Mouse (Mus musculus): ENCODE data around the gene Shisa5.

Gene Shisa5

GRCm38 (mm10) chr9:109038086-109038895 is at the start of gene Shisa5:
Shisa5 (plus strand) TSS chr9:109038565.
- peak; percentile 17 to 53 for DNase-seq (ENCODE audit: low read depth in 2 of 2, low spot score in 2 of 2)

GRCm38 (mm10) chr9:108989802-108990461 is 48.4 kb upstream of the Shisa5 start:
- DNase-seq (ENCODE audit: low read depth in 2 of 2, low spot score in 2 of 2), result no peak

GRCm38 (mm10) chr9:108990462-108990820 is 47.9 kb upstream of the Shisa5 start:
- DNase-seq (ENCODE audit: low read depth in 2 of 2, low spot score in 2 of 2), result no peak

- DNase-seq (ENCODE audit: low read depth in 2 of 2, low spot score in 2 of 2), result peak; percentile 93 to 95
These were observed 46.8 kb upstream of the Shisa5 start, which contains the start of gene Pfkfb4 for GRCm38 (mm10) chr9:108991428-108992084. Pfkfb4 (plus strand) TSS chr9:108991778.

GRCm38 (mm10) chr9:108992085-108992469 is 46.3 kb upstream of the Shisa5 start:
- DNase-seq (ENCODE audit: low read depth in 2 of 2, low spot score in 2 of 2), result no peak

GRCm38 (mm10) chr9:108992620-108993361 is 45.6 kb upstream of the Shisa5 start:
- DNase-seq (ENCODE audit: low read depth in 2 of 2, low spot score in 2 of 2), result no peak

GRCm38 (mm10) chr9:108996411-108996810 is 42.0 kb upstream of the Shisa5 start:
- no peak for DNase-seq (ENCODE audit: low read depth in 2 of 2, low spot score in 2 of 2)

GRCm38 (mm10) chr9:108998287-108999166 is 39.8 kb upstream of the Shisa5 start:
- no peak for DNase-seq (ENCODE audit: low read depth in 2 of 2, low spot score in 2 of 2)

- DNase-seq (ENCODE audit: low read depth in 2 of 2, low spot score in 2 of 2), result no peak
These were observed 39.2 kb upstream of the Shisa5 start for GRCm38 (mm10) chr9:108999167-108999526.

- peak; percentile 47 to 63 for DNase-seq (ENCODE audit: low read depth in 2 of 2, low spot score in 2 of 2)
These were observed 37.6 kb upstream of the Shisa5 start for GRCm38 (mm10) chr9:109000726-109001125.

- peak; percentile 58 to 70 for DNase-seq (ENCODE audit: low read depth in 2 of 2, low spot score in 2 of 2)
These were observed 35.2 kb upstream of the Shisa5 start for GRCm38 (mm10) chr9:109003201-109003600.

- no peak for DNase-seq (ENCODE audit: low read depth in 2 of 2, low spot score in 2 of 2)
These were observed 31.2 kb upstream of the Shisa5 start for GRCm38 (mm10) chr9:109007025-109007780.

- no peak for DNase-seq (ENCODE audit: low read depth in 2 of 2, low spot score in 2 of 2)
These were observed 30.3 kb upstream of the Shisa5 start for GRCm38 (mm10) chr9:109008081-109008480.

GRCm38 (mm10) chr9:109008994-109009635 is 29.2 kb upstream of the Shisa5 start:
- DNase-seq (ENCODE audit: low read depth in 2 of 2, low spot score in 2 of 2), result no peak

GRCm38 (mm10) chr9:109009636-109010315 is 28.6 kb upstream of the Shisa5 start:
- DNase-seq (ENCODE audit: low read depth in 2 of 2, low spot score in 2 of 2), result no peak

- no peak for DNase-seq (ENCODE audit: low read depth in 2 of 2, low spot score in 2 of 2)
These were observed 28.1 kb upstream of the Shisa5 start for GRCm38 (mm10) chr9:109010316-109010690.

- no peak for DNase-seq (ENCODE audit: low read depth in 2 of 2, low spot score in 2 of 2)
These were observed 23.0 kb upstream of the Shisa5 start for GRCm38 (mm10) chr9:109015397-109015796.

GRCm38 (mm10) chr9:109016973-109017604 is 21.3 kb upstream of the Shisa5 start:
- DNase-seq (ENCODE audit: low read depth in 2 of 2, low spot score in 2 of 2), result no peak

Measured in CD8-positive naive resting alpha-beta T cell, adult 2 months (primary cell).